Mouse (Mus musculus) lung, postnatal 14 days (tissue): ENCODE measurements at regions not wholly inside any gene's neighbourhood (a gene's known extent, or its start where the extent isn't known, plus 50 kb on each side); places are given as distances from the start of the nearest gene placed in this dataset.

Source experiments
- DNase-seq: peaks from one replicate; pipeline ENCODE4 v3.0.0; 2021

DNA sequence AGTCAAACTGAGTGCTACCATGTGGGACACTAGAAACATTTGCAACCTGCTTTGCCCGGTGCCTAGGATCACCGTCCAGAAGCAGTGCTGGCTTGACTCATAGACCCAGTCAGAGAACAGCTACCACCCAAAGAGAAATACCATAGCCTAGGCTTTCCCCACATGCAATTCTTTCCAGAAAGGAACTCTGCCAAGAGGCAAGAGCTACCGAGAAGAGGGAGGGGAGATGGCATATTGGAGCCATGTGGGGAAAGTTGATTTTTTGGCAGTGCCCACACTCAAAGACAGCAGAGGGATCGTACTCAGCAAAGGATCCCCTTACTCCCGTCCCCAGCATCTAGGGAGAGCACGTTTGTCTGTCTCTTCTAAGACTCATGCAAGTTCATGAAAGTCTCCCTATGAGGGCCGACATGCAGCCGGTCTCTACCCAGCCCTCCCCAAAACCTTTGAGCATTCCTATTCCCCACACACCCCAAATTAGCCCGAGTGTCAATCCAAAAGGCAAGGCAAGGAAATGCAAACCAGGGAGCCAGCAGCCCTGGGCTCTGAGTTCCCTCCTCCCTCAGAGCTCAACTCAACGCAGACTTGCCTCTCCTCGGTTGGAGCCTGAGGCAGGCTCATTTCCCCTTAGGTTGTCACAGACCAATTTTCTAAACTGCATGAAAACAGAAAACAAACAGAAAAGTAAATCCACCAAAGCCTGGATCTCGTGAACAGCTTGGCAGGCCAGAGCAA is 116.2 kb upstream of the Pkdcc start:
- no peak for DNase-seq

DNA sequence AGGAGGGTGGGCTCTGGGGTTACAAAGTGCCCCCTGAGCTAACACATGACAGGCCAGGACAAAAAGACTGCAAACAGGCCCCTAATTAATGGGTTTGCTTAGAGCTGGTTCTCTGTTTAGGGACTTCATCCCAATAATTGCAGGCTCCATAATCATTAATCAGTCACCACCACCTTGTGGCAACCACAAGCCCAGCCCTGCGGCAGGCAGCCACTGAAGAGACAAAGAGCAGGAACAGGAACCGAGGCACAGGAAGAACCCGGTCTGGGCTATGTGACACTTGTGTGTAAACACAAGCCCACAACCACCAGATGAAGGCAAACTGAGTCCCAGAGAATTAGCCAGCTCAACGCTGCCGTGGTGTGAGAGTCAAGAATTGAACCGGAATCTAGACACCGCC is 114.1 kb upstream of the Pkdcc start:
- no peak for DNase-seq

GRCm38 (mm10) chr17:83101756-83102155 is 113.3 kb upstream of the Pkdcc start:
- no peak for DNase-seq

DNA sequence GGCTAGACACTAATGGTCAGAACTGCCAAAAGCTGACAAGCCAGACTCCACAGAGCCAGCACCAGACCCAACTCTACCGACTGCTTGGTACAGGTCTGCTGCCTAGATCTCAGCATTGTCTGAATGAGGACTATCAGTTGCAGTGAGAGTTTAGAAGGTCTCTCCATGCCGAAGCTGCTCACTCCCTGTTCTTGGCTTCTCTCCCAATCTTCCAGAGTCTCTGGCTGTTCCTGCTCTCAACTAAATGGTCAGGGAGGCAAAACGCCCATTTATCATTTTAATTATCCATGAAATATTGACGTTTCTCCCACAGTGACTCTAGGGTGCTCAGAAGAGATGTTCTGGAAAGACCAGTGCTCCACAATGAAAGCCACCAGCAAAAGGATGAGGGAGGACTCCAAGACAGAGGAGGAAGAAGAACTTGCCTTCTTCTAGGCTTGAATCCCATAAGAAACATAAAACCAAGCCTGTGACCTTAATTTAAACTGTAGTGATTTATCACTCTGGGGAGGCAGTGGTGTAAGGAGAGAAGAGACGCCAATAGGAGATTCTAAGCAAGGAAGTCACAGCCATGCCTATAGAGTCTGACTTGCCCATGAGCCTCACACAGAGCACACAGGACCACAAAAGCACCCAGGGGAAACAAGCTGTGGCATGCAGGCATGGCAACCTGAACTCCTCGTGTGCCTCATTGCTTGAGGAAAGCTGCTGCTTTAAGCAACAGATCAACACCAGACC is 112.2 kb upstream of the Pkdcc start:
- no peak for DNase-seq

DNA sequence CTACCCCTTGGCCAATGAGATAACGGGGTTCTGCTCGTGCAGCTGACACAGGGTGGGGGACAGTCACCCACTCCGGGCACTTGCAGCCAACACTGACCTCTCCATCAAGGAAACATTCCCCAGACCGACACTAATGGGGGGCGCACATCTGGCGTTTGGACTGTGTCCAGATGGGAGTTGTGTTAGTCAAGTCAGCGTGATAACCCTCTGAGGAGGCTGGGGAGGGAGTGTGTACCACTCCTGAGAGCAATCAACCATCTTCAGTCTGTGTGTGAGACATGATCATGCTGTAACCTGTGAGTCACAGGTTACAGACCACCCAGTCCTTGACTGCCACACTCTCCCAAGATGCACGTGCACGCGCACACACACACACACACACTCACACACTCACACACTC is 106.9 kb upstream of the Pkdcc start:
- DNase-seq = no peak

GRCm38 (mm10) chr17:83109792-83110440 is 105.2 kb upstream of the Pkdcc start:
- DNase-seq = peak; percentile 51

GRCm38 (mm10) chr17:83110556-83110955 is 104.5 kb upstream of the Pkdcc start:
- no peak for DNase-seq

DNA sequence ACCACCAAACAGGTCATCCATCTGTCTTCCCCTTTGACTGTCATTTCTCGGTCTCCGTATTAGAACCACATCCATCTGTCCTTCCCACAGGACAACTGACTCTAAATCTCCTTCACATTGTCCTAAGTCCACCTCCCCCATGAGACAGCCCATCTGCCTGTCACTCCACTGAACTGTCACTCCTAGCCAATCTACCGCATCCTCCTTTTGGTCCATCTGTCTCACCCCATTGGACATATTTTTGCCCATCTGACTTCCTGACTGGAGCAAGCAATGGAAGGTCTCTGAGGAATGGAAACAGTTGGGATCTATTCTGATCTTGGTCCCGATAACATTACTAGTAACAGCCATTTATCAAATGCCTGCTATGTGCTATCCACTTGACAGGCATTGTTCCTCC is 99.9 kb upstream of the Pkdcc start:
- DNase-seq = no peak

DNA sequence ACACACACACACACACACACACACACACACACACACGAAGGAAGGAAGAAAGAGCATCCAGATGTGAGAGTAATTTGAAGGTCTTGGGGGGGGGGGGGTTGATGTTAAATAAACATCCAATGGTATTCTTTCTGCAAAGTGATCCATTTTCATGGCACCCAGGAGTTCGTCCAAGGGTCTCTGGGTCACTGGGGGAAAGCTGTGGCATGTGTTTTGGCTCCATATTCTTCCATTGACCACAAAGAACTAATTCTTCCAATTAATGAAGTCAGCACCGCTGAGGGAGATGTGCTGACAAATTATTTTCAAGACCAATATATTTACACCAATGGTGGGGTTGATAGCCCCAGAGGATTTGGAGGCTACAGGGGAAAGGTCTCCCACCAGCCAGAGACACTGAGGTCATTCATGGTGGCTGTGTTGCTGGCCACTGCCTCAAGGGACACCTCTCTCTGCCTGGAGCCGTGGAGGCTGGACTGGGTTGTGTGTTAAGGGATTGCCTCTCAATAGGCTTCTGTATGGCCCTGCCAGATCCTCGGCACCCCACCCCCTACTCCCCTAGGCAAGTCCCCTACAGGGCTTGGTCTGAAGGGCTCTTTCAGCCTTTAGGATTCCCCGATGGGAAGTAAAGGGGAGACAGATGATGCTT is 99.1 kb upstream of the Pkdcc start:
- no peak for DNase-seq

DNA sequence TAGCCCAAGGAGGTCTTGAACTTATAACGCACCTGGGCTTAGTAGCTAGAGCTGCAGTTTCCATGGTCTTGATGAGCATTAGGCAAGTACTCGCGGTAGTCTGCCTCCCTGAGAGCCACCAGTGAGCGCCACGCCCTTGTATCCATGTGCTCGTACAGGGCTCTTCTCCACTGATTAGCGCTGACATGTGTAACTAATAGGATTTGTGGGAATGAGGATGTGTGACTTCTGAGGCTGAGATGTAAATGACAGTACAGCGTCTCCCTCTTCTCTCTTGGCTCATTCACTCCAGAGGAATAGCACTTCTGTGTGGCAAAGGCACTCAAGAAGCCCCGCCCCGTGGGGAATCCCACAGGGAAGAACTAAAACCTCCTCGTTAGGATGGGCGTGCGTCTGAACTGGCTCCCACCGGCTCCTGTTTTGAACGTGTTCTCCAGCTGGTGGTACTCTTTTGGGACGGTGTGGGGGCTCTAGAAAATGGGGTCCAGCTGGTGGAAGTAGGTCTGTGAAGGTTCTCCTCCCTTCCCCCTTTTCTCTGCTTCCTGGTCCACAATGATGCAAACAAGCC is 94.3 kb upstream of the Pkdcc start:
- DNase-seq = no peak

GRCm38 (mm10) chr17:83122525-83123280 is 92.4 kb upstream of the Pkdcc start:
- peak; percentile 44 for DNase-seq

- no peak for DNase-seq
Measured at GRCm38 (mm10) chr17:83125057-83125456, 90.0 kb upstream of the Pkdcc start.

GRCm38 (mm10) chr17:83127842-83128241 is 87.2 kb upstream of the Pkdcc start:
- no peak for DNase-seq

DNA sequence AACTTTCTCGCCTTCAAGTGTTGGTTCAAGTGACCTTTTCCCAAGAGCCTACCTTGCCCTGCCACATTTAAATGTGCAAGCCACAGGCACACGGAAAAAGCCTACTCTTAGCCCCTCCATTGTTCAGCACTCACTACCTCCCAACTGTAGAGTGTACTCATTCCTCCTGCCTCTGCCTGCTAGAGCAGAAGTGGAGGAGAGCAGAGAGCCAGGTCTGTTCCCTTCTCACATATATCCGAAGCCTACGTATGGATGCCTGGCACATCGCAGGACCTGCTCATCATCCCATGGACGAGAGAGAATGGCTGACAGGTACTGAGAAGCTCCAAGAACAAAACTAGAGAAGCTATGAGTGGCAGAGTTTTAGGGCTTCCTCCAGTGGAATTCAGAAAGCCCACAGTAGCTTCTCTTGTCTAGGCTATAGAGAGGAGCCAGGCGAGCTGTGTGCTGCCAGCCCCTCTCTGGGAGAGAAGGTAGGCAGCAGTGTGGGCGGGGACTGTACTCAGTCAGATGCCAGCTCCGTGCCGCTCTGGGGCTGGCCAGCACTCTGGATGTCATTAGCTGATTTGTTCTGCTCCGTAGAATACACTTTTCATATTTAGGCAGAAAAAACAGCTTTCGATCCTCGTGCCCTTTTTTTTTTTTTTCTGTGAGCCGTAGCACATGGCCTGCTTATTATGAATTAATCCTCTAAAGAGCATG is 86.1 kb upstream of the Pkdcc start:
- DNase-seq = no peak

DNA sequence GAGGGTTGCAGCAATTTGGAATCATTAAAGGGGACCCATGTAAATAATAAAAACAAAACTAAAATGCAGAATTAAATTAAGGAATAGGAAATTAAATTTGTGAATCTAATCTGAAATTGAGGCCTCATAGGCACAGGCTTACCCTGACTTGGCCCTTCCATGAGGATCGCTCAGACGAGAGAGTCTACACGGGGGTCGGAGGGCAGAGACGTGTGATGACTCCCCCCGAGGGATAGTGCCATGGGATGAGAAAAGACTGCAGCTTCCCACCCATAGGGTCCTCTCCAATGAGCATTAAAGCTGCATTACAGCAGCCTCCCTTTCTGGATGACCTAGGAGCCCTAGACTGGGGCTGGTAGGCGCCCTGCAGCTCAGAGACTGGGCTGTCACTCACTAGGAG is 85.4 kb upstream of the Pkdcc start:
- DNase-seq = no peak

DNA sequence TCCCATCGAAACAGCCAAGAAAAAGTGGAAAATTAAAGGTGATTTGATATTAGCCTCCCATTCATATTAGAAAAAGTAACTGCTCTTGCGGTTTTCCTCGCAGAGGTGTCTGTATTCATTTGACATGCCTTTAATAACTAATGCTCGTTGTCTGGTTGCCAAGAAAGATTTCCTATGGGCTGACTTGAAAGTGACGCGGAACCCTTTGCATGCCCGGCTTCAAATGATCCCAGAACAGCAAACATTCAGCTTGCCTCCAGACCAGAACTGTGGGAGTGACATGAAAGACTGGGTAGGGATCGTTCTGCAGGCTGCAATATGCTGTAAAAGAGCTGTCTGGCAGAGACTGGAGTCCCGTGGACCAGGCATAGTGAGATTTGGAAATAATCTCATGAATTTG is 81.9 kb upstream of the Pkdcc start:
- DNase-seq = no peak

- DNase-seq = no peak
Measured at GRCm38 (mm10) chr17:83135441-83136120, 79.5 kb upstream of the Pkdcc start.

DNA sequence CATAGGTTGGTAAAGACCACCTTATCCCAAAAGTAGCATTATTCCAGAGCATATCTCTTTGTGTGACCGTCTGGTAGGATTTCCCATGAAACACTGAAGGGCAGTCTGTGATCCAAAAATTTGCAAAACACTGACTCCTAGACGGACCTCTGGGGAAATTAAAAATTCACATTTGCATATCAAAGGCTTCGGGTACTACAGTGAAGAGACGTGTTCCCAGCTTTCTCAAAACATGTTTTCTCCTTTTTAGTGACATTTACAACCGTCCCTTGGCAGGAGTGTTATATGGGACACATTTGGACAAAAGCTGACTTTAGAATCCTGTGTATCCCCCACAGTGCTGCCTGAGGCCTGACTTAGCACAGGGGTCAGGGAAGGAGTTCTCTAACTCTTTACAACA is 78.8 kb upstream of the Pkdcc start:
- DNase-seq = no peak

DNA sequence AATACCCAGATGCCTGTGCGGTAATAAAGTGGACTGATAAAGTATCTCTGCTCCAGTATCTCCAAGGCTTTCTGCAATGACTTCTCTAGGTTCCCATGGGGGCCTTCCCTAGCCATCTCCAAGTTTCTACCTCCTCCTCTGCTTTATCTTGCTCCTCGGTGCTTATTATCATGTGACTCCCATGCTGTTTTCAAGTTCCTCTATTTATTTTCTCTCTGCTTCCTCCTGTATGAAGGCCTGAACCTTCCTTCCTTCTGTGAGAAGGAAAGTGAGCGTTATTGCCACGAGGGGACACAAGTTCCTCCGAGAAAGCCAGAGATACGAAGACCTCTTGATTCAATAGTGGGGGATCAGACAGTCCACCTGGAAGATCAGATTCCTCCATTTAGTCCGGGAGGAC is 77.4 kb upstream of the Pkdcc start:
- no peak for DNase-seq

DNA sequence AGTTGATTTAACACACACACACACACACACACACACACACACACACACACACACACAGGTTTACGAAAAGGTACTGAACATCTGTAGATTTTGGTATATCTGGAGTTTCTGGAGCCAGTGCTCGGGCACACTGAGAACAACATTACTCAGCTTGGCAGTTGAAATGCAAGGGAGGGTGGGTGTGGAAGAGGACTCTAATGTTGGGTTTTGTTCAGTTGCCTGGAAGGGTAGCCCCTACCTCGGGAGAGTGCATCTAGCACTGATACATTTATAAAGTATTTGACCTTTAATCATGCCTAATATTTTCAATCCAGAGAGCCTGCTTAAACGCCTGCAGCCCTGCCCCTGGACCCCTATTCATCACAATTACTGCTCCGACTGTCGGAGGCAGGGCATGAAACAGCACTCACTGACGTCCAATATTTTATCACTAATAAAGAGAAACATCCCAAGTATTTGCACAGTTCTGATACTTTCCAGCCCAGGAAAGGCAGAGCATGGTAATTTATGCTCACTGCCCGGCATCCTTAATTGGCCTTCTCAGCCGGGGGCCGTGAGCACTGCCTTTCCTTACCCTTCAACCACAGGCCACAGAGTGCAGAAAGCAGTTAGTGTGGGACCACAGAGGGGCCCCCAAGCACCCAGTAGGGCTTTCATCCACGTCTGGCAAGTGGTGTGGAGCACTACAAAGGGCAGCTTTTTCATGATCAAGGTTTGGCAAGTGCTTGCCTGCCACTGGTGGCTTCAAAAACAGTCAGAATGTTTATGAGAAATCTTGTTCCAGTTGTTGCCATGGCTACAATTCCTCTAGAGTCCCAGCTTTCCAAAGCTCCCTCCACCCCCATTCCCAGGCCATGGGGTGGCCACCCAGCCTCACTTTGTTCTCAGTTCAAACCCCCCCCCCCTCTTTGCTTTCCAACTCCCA is 76.3 kb upstream of the Pkdcc start:
- no peak for DNase-seq
